8 mouse cellular contexts compared by ENCODE assay signal in the genomic region with DNA sequence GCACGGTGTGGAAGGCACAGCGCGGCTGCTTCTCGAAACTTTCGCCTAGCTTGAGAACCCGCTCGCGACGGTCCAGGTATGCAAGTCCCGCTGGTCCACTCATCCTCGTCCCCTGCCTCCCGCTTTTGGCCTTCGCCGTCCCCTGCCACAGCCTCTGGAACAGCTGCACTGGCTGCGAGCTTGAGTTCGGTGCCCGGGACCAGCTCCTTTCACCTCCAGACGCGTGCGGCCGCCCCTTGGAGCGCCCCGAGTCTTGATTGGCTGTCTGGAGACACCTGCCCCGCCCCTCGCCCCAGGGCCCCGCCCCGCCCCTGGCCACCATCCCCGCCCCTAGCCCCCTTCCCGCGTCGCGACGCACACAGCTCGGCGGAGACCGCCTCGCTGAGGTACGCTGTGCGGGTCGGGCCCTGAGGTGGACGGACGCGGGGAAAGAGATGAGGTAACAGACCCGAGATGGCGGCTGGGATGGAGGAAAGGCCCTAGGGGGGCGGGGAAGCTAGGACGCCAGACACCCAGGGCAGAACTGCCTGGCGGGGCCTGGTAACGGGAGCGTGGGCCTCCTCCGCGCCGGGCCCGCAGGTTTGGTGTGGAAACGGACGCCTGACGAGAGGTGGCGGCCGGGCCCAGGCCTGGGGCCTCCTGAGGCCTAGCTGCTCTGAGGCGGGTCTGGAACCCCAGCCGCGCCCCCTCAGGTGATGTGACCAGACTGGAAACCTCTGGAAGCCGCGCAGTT. TPM values are rescaled to one million over a fixed set of nuclear protein-coding genes. Genes with fewer than 3 reads are reported as not detected.
DNase-seq lines count a peak whose midpoint lies in the region; ATAC-seq and TF ChIP-seq lines count a peak whose summit lies in the region.

A gene (plus strand): TSS at position 332 of the 733 bp plus-strand sequence.

- TF ChIP-seq CTCF in kidney, postnatal 0 days (IDR thresholded peaks at IDR 0.05; ENCODE audit: low read depth), result no peak
- TF ChIP-seq CTCF in liver, adult 2 months (IDR thresholded peaks at IDR 0.05; ENCODE audit: low read depth, low read length), result no peak

- peak; percentile 100 for ATAC-seq in heart, embryonic 12.5 days (ENCODE audit: insufficient number of reproducible peaks, low FRiP score)
- ATAC-seq in kidney, postnatal 0 days (replicated peaks; ENCODE audit: low FRiP score, low read depth), result peak; percentile 96

- H3K79me2 ChIP-seq in liver, adult 2 months (ENCODE audit: control insufficient read depth, insufficient read depth, low read length), result no peaks in the 10 kb centered on the region
- H3K79me2 ChIP-seq in myocyte (ENCODE audit: control insufficient read depth, insufficient read depth), result peaks cover 10% of the 10 kb centered on the region

- peak within 1 kb of the TSS; percentile 97 for H3K4me2 ChIP-seq in heart, embryonic 12.5 days
- peak within 1 kb of the TSS; percentile 69 for H3K4me2 ChIP-seq in kidney, postnatal 0 days (ENCODE audit: low read length)
- peak within 1 kb of the TSS; percentile 84 for H3K4me2 ChIP-seq in myocyte (ENCODE audit: low read depth)

- H3K36me3 ChIP-seq in erythroblast, embryonic 14.5 days (ENCODE audit: control insufficient read depth), result no peaks in the 10 kb centered on the region
- H3K36me3 ChIP-seq in heart, embryonic 12.5 days, result no peaks in the 10 kb centered on the region
- no peaks in the 10 kb centered on the region for H3K36me3 ChIP-seq in kidney, postnatal 0 days (ENCODE audit: insufficient read depth, low read length)
- H3K36me3 ChIP-seq in liver, adult 2 months (ENCODE audit: control insufficient read depth, insufficient read depth, low read length), result no peaks in the 10 kb centered on the region
- H3K36me3 ChIP-seq in myocyte (ENCODE audit: control insufficient read depth, insufficient read depth), result no peaks in the 10 kb centered on the region

- H3K4me1 ChIP-seq in erythroblast, embryonic 14.5 days (ENCODE audit: control insufficient read depth), result peaks cover 15% of the 10 kb centered on the region
- H3K4me1 ChIP-seq in heart, embryonic 12.5 days (replicated peaks), result peaks cover 9% of the 10 kb centered on the region
- no peaks in the 10 kb centered on the region for H3K4me1 ChIP-seq in kidney, postnatal 0 days (replicated peaks; ENCODE audit: insufficient read depth, low read length)
- H3K4me1 ChIP-seq in liver, adult 2 months (ENCODE audit: control insufficient read depth, insufficient read depth, low read length), result peaks cover 6% of the 10 kb centered on the region

- H3K9me3 ChIP-seq in erythroblast, embryonic 14.5 days (ENCODE audit: control insufficient read depth, low read length), result no peaks in the 10 kb centered on the region
- no peaks in the 10 kb centered on the region for H3K9me3 ChIP-seq in heart, embryonic 12.5 days (replicated peaks)
- no peaks in the 10 kb centered on the region for H3K9me3 ChIP-seq in kidney, postnatal 0 days (replicated peaks; ENCODE audit: low read length)

- peak; percentile 90 for DNase-seq in CD4-positive, CD25-positive, alpha-beta regulatory T cell, adult 2 months (ENCODE audit: low read depth, low spot score)
- DNase-seq in brain, embryonic 18.5 days (ENCODE audit: low read depth, low spot score), result peak; percentile 62
- peak; percentile 87 for DNase-seq in kidney, postnatal 0 days (ENCODE audit: low spot score)
- DNase-seq in liver, adult 2 months (ENCODE audit: extremely low read depth, low read depth, low spot score), result peak; percentile 71
- peak; percentile 85 to 92 for DNase-seq in spleen, postnatal 4 days (ENCODE audit: low spot score in 2 of 2)

- peaks cover 23% of the 10 kb centered on the region for H3K27me3 ChIP-seq in erythroblast, embryonic 14.5 days (ENCODE audit: control insufficient read depth)
- 0 out of 2 replicates have a peak, but pooled peaks cover 2% of the 10 kb centered on the region for H3K27me3 ChIP-seq in heart, embryonic 12.5 days (replicated peaks)
- H3K27me3 ChIP-seq in kidney, postnatal 0 days (ENCODE audit: insufficient read depth, low read length), result no peaks in the 10 kb centered on the region
- H3K27me3 ChIP-seq in liver, adult 2 months (ENCODE audit: control insufficient read depth, insufficient read depth, low read length), result no peaks in the 10 kb centered on the region
- no peaks in the 10 kb centered on the region for H3K27me3 ChIP-seq in myocyte (ENCODE audit: control insufficient read depth, insufficient read depth, insufficient read length)

- H3K27ac ChIP-seq in heart, embryonic 12.5 days (ENCODE audit: poor library complexity, severe bottlenecking), result no peak within 1 kb of the TSS
- H3K27ac ChIP-seq in kidney, postnatal 0 days, result peak within 1 kb of the TSS; percentile 38
- H3K27ac ChIP-seq in liver, adult 2 months (replicated peaks; ENCODE audit: insufficient read depth, low read depth, low read length), result no peak within 1 kb of the TSS

- H3K9ac ChIP-seq in heart, embryonic 12.5 days, result peak within 1 kb of the TSS; percentile 90
- H3K9ac ChIP-seq in kidney, postnatal 0 days (ENCODE audit: low read depth, low read length), result peak within 1 kb of the TSS; percentile 79
- peak within 1 kb of the TSS; percentile 82 for H3K9ac ChIP-seq in liver, adult 2 months (ENCODE audit: low read depth, low read length)

- WGBS in heart, embryonic 12.5 days, result under 1% methylated on average over 63 of the region's 64 CpGs
- under 1% methylated on average over 64 of the region's 64 CpGs for WGBS in kidney, postnatal 0 days
- WGBS in liver, adult 2 months, result under 1% methylated on average over 64 of the region's 64 CpGs

- peak within 1 kb of the TSS; percentile 89 for H3K4me3 ChIP-seq in erythroblast, embryonic 14.5 days (replicated peaks)
- H3K4me3 ChIP-seq in heart, embryonic 12.5 days, result peak within 1 kb of the TSS; percentile 89
- H3K4me3 ChIP-seq in kidney, postnatal 0 days (replicated peaks; ENCODE audit: low read depth, low read length), result peak within 1 kb of the TSS; percentile 78
- peak within 1 kb of the TSS; percentile 98 for H3K4me3 ChIP-seq in liver, adult 2 months (ENCODE audit: insufficient read depth, low read depth, low read length)
- H3K4me3 ChIP-seq in myocyte, result peak within 1 kb of the TSS; percentile 59

- TF ChIP-seq POLR2A in liver, adult 2 months (IDR thresholded peaks at IDR 0.05; ENCODE audit: extremely low read depth, insufficient read depth, low read length), result no peak; the same call in 1 of the 2 replicates
- peak; percentile 69 for TF ChIP-seq POLR2A in myocyte (IDR thresholded peaks at IDR 0.05; ENCODE audit: insufficient read length, low read depth)

- H3ac ChIP-seq in myocyte (ENCODE audit: control insufficient read depth, insufficient read length), result peak within 1 kb of the TSS; percentile 37

TF ChIP-seq in myocyte, 11 proteins besides CTCF, POLR2A, EP300 and RAD21:
- TF ChIP-seq E2F4 (IDR thresholded peaks at IDR 0.05; ENCODE audit: insufficient read depth) (no peak), SRF (IDR thresholded peaks at IDR 0.05; ENCODE audit: control insufficient read depth, insufficient read length, low read depth) (no peak), TCF12 (IDR thresholded peaks at IDR 0.05; ENCODE audit: insufficient read depth, poor library complexity, severe bottlenecking) (no peak), CEBPB (IDR thresholded peaks at IDR 0.05; ENCODE audit: insufficient read depth, poor library complexity, severe bottlenecking) (no peak), USF1 (IDR thresholded peaks at IDR 0.05; ENCODE audit: low read depth) (no peak), MAX (IDR thresholded peaks at IDR 0.05; ENCODE audit: low read depth) (no peak), MYOD1 (IDR thresholded peaks at IDR 0.05; ENCODE audit: control insufficient read depth in 1 of 3, insufficient read length in 2 of 3, low read depth in 2 of 3) (peak in 2 of 3 experiments; percentile 64 to 76), TCF3 (IDR thresholded peaks at IDR 0.05; ENCODE audit: insufficient read length, low read depth) (no peak), MYOG (IDR thresholded peaks at IDR 0.05; ENCODE audit: control insufficient read depth in 1 of 3, insufficient read depth in 1 of 3, insufficient read length in 2 of 3, low read depth in 2 of 3) (peak in 2 of 3 experiments; percentile 62 to 68), POLR2AphosphoS2 (IDR thresholded peaks at IDR 0.05; ENCODE audit: insufficient read length, low read depth) (peak; percentile 41), REST (IDR thresholded peaks at IDR 0.05; ENCODE audit: insufficient read depth, insufficient read length) (no peak)
TF ChIP-seq in myocyte: peak in this region for 3.

RNA-seq across cellular contexts. Expression of the gene that starts here (rescaled TPM):
- polyA plus RNA-seq in erythroblast, embryonic 14.5 days (2012), result 0.08 and 0.23 TPM in 2 replicates
- 33.4 and 34.1 TPM in 2 replicates for polyA plus RNA-seq in heart, embryonic 12.5 days (2016; fragmentation: Nextera tagmentation; extraction: Ambion mirVana)
- 21.8 and 24.2 TPM in 2 replicates for polyA plus RNA-seq in kidney, postnatal 0 days (2015; fragmentation: Nextera tagmentation; extraction: Ambion mirVana)
- total RNA-seq in liver, adult 2 months (2014; rRNA removed), result 3.6 and 6.3 TPM in 2 replicates
- 1.3 and 1.4 TPM in 2 replicates for polyA plus RNA-seq in liver, adult 2 months (2012; rRNA removed)
- 3.2 TPM for polyA plus RNA-seq in myocyte (2012; fragmentation: generic; extraction: Trizol)
